Mouse (Mus musculus): ENCODE data around the gene Tpbgl. TPM values are rescaled to one million over a fixed set of nuclear protein-coding genes. Genes with fewer than 3 reads are reported as not detected.

The Tpbgl gene
- polyA plus RNA-seq, 2 experiments, result 0.12 to 0.14 TPM

- Histone ChIP-seq H3K4me1 (replicated peaks; ENCODE audit: control insufficient read depth in 2 of 2, insufficient read depth in 2 of 2, low read length in 1 of 2) (no peaks in the 10 kb centered on the region), H3K9ac (replicated peaks) (no peak overlapping the region), H3K4me2 (ENCODE audit: low read depth) (no peak overlapping the region), H3K27me3 (ENCODE audit: control insufficient read depth, insufficient read depth, low read length) (no peaks in the 10 kb centered on the region), H3K27ac (no peak overlapping the region), H3K9me3 (ENCODE audit: control insufficient read depth, low read length) (no peaks in the 10 kb centered on the region), H3K4me3 (ENCODE audit: insufficient read depth in 1 of 2, low read depth in 2 of 2, low read length in 2 of 2) (no peak overlapping the region), H3K36me3 (replicated peaks; ENCODE audit: control insufficient read depth, insufficient read depth, low read depth) (no peaks in the 10 kb centered on the region)
- DNase-seq (ENCODE audit: low read depth in 3 of 3, low spot score in 3 of 3), result no peak
- WGBS (ENCODE audit: insufficient replicate concordance), result 57% methylated on average over 3 of the region's 3 CpGs
- no peak for ATAC-seq (ENCODE audit: insufficient read depth)
- TF ChIP-seq EP300 (IDR thresholded peaks at IDR 0.05; ENCODE audit: low read depth) (no peak), CTCF (IDR thresholded peaks at IDR 0.05; ENCODE audit: low read depth) (no peak)
Measured at GRCm38 (mm10) chr7:99578246-99578645, 48.7 kb downstream of the Tpbgl start.

Other genes with a start within 250 kb of the Tpbgl start
- gene Gdpd5, start 245.7 kb downstream of the Tpbgl start, polyA plus RNA-seq (2012; rRNA removed), result 0.81 and 0.90 TPM in 2 replicates
- 0.85 and 0.94 TPM in 2 replicates for gene Gdpd5, start 245.7 kb downstream of the Tpbgl start, polyA plus RNA-seq (2014; fragmentation: Nextera tagmentation; extraction: Ambion mirVana)
- 0.09 and 0.12 TPM in 2 replicates for gene Klhl35, start 161.1 kb downstream of the Tpbgl start, polyA plus RNA-seq (2012; rRNA removed)
- 0.09 and 0.38 TPM in 2 replicates for gene Klhl35, start 161.1 kb downstream of the Tpbgl start, polyA plus RNA-seq (2014; fragmentation: Nextera tagmentation; extraction: Ambion mirVana)
- gene Rps3, start 143.4 kb downstream of the Tpbgl start, polyA plus RNA-seq (2012; rRNA removed), result 697 and 811 TPM in 2 replicates
- gene Rps3, start 143.4 kb downstream of the Tpbgl start, polyA plus RNA-seq (2014; fragmentation: Nextera tagmentation; extraction: Ambion mirVana), result 661 and 668 TPM in 2 replicates
- gene Arrb1, start 91.6 kb downstream of the Tpbgl start, polyA plus RNA-seq (2012; rRNA removed), result 234 and 235 TPM in 2 replicates
- gene Arrb1, start 91.6 kb downstream of the Tpbgl start, polyA plus RNA-seq (2014; fragmentation: Nextera tagmentation; extraction: Ambion mirVana), result 30.1 and 36.4 TPM in 2 replicates
- 0.08 and 0.12 TPM in 2 replicates for gene Slco2b1, start 84.2 kb upstream of the Tpbgl start, polyA plus RNA-seq (2012; rRNA removed)
- gene Slco2b1, start 84.2 kb upstream of the Tpbgl start, polyA plus RNA-seq (2014; fragmentation: Nextera tagmentation; extraction: Ambion mirVana), result 0.11 and 0.13 TPM in 2 replicates
- not detected in 2 replicates for gene Olfr520, start 103.2 kb upstream of the Tpbgl start, polyA plus RNA-seq (2012; rRNA removed)
- not detected in 2 replicates for gene Olfr520, start 103.2 kb upstream of the Tpbgl start, polyA plus RNA-seq (2014; fragmentation: Nextera tagmentation; extraction: Ambion mirVana)
- not detected in 2 replicates for gene Olfr521, start 136.4 kb upstream of the Tpbgl start, polyA plus RNA-seq (2012; rRNA removed)
- not detected in 2 replicates for gene Olfr521, start 136.4 kb upstream of the Tpbgl start, polyA plus RNA-seq (2014; fragmentation: Nextera tagmentation; extraction: Ambion mirVana)
- gene Neu3, start 201.3 kb upstream of the Tpbgl start, polyA plus RNA-seq (2012; rRNA removed), result 3.5 and 4.1 TPM in 2 replicates
- 2.9 and 3.2 TPM in 2 replicates for gene Neu3, start 201.3 kb upstream of the Tpbgl start, polyA plus RNA-seq (2014; fragmentation: Nextera tagmentation; extraction: Ambion mirVana)
- not detected in 2 replicates for gene Xrra1, start 232.0 kb upstream of the Tpbgl start, polyA plus RNA-seq (2012; rRNA removed)
- gene Xrra1, start 232.0 kb upstream of the Tpbgl start, polyA plus RNA-seq (2014; fragmentation: Nextera tagmentation; extraction: Ambion mirVana), result 0.08 TPM in 1 of 2 replicates, not detected in the other
- 36.7 and 44.5 TPM in 2 replicates for gene Spcs2, start 236.4 kb upstream of the Tpbgl start, polyA plus RNA-seq (2012; rRNA removed)
- 162 and 171 TPM in 2 replicates for gene Spcs2, start 236.4 kb upstream of the Tpbgl start, polyA plus RNA-seq (2014; fragmentation: Nextera tagmentation; extraction: Ambion mirVana)